Mouse (Mus musculus) embryo, embryonic 11.5 days (tissue): ENCODE data around the gene Bicd2.

ENCODE experiments used
- DNase-seq: peaks from one replicate; pipeline ENCODE4 v3.0.0-alpha.2; 2012; ENCODE audit warnings: low read depth, low spot score

Gene Bicd2

GRCm38 (mm10) chr13:49326246-49327206, 14.9 kb upstream of the Bicd2 start:
- no peak for DNase-seq

- DNase-seq: no peak
Observed at GRCm38 (mm10) chr13:49328101-49328500, 13.3 kb upstream of the Bicd2 start.

GRCm38 (mm10) chr13:49333250-49333649, 8.1 kb upstream of the Bicd2 start:
- no peak for DNase-seq

GRCm38 (mm10) chr13:49335077-49335982, 6.1 kb upstream of the Bicd2 start:
- no peak for DNase-seq

- DNase-seq: no peak
Observed at GRCm38 (mm10) chr13:49338893-49339546, 2.4 kb upstream of the Bicd2 start.

GRCm38 (mm10) chr13:49341831-49342722, 692 bp downstream of the Bicd2 start:
- no peak for DNase-seq

GRCm38 (mm10) chr13:49342723-49343100, 1.3 kb downstream of the Bicd2 start:
- DNase-seq: no peak

- no peak for DNase-seq
Observed at GRCm38 (mm10) chr13:49344567-49344966, 3.2 kb downstream of the Bicd2 start.

GRCm38 (mm10) chr13:49345476-49345875, 4.1 kb downstream of the Bicd2 start:
- no peak for DNase-seq

- no peak for DNase-seq
Observed at GRCm38 (mm10) chr13:49348522-49348921, 7.1 kb downstream of the Bicd2 start.

GRCm38 (mm10) chr13:49349335-49349734, 8.0 kb downstream of the Bicd2 start:
- no peak for DNase-seq

GRCm38 (mm10) chr13:49349836-49350505, 8.6 kb downstream of the Bicd2 start:
- DNase-seq: no peak

- no peak for DNase-seq
Observed at GRCm38 (mm10) chr13:49352581-49353159, 11.3 kb downstream of the Bicd2 start.

GRCm38 (mm10) chr13:49353422-49353821, 12.0 kb downstream of the Bicd2 start:
- DNase-seq: no peak

- DNase-seq: no peak
Observed at GRCm38 (mm10) chr13:49353991-49354507, 12.7 kb downstream of the Bicd2 start.

- DNase-seq: no peak
Observed at GRCm38 (mm10) chr13:49355461-49356061, 14.2 kb downstream of the Bicd2 start.

GRCm38 (mm10) chr13:49356090-49356489, 14.7 kb downstream of the Bicd2 start:
- DNase-seq: no peak

- no peak for DNase-seq
Observed at GRCm38 (mm10) chr13:49357367-49358026, 16.1 kb downstream of the Bicd2 start.

GRCm38 (mm10) chr13:49358184-49358583, 16.8 kb downstream of the Bicd2 start:
- DNase-seq: no peak
